ENCODE assay signal across 9 mouse cellular contexts in the genomic region with DNA sequence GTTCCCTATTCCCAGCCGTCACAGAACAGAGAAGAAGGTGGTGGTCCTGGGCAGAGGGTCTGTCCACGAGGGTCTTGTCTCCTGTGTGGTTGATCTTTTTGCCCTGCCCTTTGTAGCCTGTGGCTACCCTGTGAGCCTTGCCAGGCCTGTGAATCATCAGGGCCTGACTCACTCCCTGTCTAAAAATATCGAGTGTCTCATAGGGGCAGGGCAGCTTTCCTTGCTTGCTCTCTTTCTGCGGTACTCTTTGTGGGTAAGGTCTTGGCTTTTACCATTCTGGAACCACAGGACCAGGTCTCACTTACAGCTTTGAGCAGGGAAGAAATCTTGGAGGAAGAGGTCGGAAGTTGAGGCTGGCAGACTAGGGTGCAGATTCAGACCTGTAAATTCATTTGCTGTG.
DNase-seq lines count a peak whose midpoint lies in the region; ATAC-seq lines count a peak whose summit lies in the region.
"Had no signal": no experiment of that assay in that cellular context is flagged by ENCODE, and none has a peak within 500 bp of the region (broad histone marks: within the 10 kb centered on the region; RNA-seq: fewer than 3 reads in every experiment).

No protein-coding gene starts in this region.

- peak; percentile 9 for DNase-seq in cerebellum, adult 11-12 months
- peak; percentile 82 for DNase-seq in 3134 (ENCODE audit: extremely low read depth, insufficient read length, low spot score)
- peak; percentile 72 for DNase-seq in adrenal gland, postnatal 14 days
- peak; percentile 34 for DNase-seq in gastrocnemius, postnatal 10 days
- DNase-seq in T-cell, adult 2 months (ENCODE audit: low spot score), result no peak
- no peak for DNase-seq in kidney, postnatal 4 days
- no peak for DNase-seq in thymus, postnatal 4 days
- DNase-seq: kidney, postnatal 36 days had no signal

- ATAC-seq in cerebellum, adult (ENCODE audit: insufficient number of reproducible peaks, low FRiP score, low TSS enrichment), result no peak

Comparison
In these comparisons a context has a peak if more than half of its experiments do, and no peak if none do; other contexts are left out.
1. DNase-seq: peak in cerebellum, adult 11-12 months (single experiment), 3134 (single experiment), adrenal gland, postnatal 14 days (single experiment) and gastrocnemius, postnatal 10 days (single experiment); none in T-cell, adult 2 months (single experiment), kidney, postnatal 4 days (0 of 2) and thymus, postnatal 4 days (single experiment).